Mouse (Mus musculus) neural tube, embryonic 13.5 days (tissue): ENCODE measurements around the gene Mgll. TPM values are rescaled to one million over a fixed set of nuclear protein-coding genes. Genes with fewer than 3 reads are reported as not detected.

Experiments used
- ATAC-seq: fragments of 200-750 bp; cut with Nextera tagmentation; 2 replicates; pipeline ENCODE4 v1.8.0; 2017; ENCODE audit warnings: low read depth, mild to moderate bottlenecking, moderate TSS enrichment, moderate library complexity
- H3K27ac ChIP-seq: fragments of 300-500 bp; sonication (generic); replicated peaks from 2 replicates; pipeline ENCODE4 v1.5.1; 2015; ENCODE audit warnings: moderate library complexity, mild to moderate bottlenecking, inconsistent platforms
- H3K27me3 ChIP-seq: fragments of 300-500 bp; sonication (generic); 2 replicates; pipeline ENCODE4 v1.6.1; 2015; ENCODE audit warnings: mild to moderate bottlenecking, inconsistent platforms
- H3K36me3 ChIP-seq: fragments of 300-500 bp; sonication (generic); 2 replicates; pipeline ENCODE4 v1.6.1; 2015; ENCODE audit warnings: mild to moderate bottlenecking, inconsistent platforms
- H3K4me1 ChIP-seq: fragments of 300-500 bp; sonication (generic); replicated peaks from 2 replicates; pipeline ENCODE4 v1.6.1; 2015; ENCODE audit warnings: inconsistent platforms
- H3K4me2 ChIP-seq: fragments of 300-500 bp; sonication (generic); 2 replicates; pipeline ENCODE4 v1.6.1; 2015; ENCODE audit warnings: inconsistent platforms, mild to moderate bottlenecking, moderate library complexity
- H3K4me3 ChIP-seq: fragments of 300-500 bp; sonication (generic); 2 replicates; pipeline ENCODE4 v1.5.1; 2015; ENCODE audit warnings: mild to moderate bottlenecking, inconsistent platforms
- H3K9ac ChIP-seq: fragments of 300-500 bp; sonication (generic); 2 replicates; pipeline ENCODE4 v1.6.1; 2015; ENCODE audit warnings: moderate library complexity, mild to moderate bottlenecking, inconsistent platforms
- H3K9me3 ChIP-seq: fragments of 300-500 bp; sonication (generic); 2 replicates; pipeline ENCODE4 v1.6.1; 2016; ENCODE audit warnings: inconsistent platforms
- WGBS: fragments of 180-500 bp; shearing (Covaris S2); methylation state at CpG from one replicate; pipeline ENCODE4 v1.1.7; 2015; 5-methylcytosine and 5-hydroxymethylcytosine counted together
- polyA plus RNA-seq: library from polyadenylated mRNA; unstranded; fragments of >200 nt; fragmentation: Nextera tagmentation; extraction: Ambion mirVana; gene quantifications from 2 replicates; pipeline ENCODE4 v1.2.1, GENCODE M21; 2015

The Mgll gene
- polyA plus RNA-seq, 1 experiment from 2014 or later, result 32.0 TPM

GRCm38 (mm10) chr6:88784691-88785173 lies 60.5 kb downstream of the Mgll start:
- Histone ChIP-seq H3K27me3 (no peaks in the 10 kb centered on the region; the same call in 1 of the 2 replicates), H3K9ac (no peak overlapping the region), H3K4me2 (no peak overlapping the region), H3K36me3 (no peaks in the 10 kb centered on the region), H3K27ac (peak overlapping the region; percentile 33; the same call in 1 of the 2 replicates), H3K4me3 (no peak overlapping the region), H3K4me1 (peaks cover 48% of the 10 kb centered on the region), H3K9me3 (no peaks in the 10 kb centered on the region)
- no peak for ATAC-seq
- WGBS, result 71% methylated on average over 7 of the region's 7 CpGs

DNA sequence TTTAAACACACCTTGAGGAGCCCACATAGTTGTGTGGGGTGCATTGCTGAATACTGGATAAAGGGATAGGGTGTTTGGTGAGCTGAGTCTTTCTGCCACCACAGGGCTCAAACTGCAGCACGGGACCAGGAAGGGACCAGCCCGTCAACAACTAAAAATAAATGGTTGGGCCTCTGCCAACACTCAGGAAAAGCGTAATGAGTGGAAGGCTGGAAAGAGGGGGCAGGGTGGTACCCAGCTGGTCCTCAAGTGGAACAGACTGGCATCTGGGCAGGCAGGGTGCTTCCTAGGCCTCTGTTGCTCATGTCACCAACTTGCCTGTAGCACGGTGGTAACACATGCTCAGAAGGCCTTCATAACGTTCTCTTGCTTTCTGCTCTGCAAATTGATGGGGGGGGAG lies 61.1 kb downstream of the Mgll start:
- 39% methylated on average over 5 of the region's 5 CpGs for WGBS
- ATAC-seq, result no peak

GRCm38 (mm10) chr6:88785781-88786542 lies 61.8 kb downstream of the Mgll start:
- no peak overlapping the region for H3K9ac ChIP-seq
- H3K27me3 ChIP-seq, result no peaks in the 10 kb centered on the region; the same call in 1 of the 2 replicates
- ATAC-seq, result no peak
- no peak overlapping the region for H3K4me3 ChIP-seq
- 0 out of 2 replicates have a peak overlapping the region, but pooled peaks have one; percentile 33 for H3K27ac ChIP-seq
- H3K36me3 ChIP-seq, result no peaks in the 10 kb centered on the region
- H3K4me1 ChIP-seq, result peaks cover 50% of the 10 kb centered on the region
- no peaks in the 10 kb centered on the region for H3K9me3 ChIP-seq
- 53% methylated on average over 10 of the region's 10 CpGs for WGBS
- no peak overlapping the region for H3K4me2 ChIP-seq

More for the DNA sequence above, 61.1 kb downstream of the Mgll start:
- Histone ChIP-seq H3K9ac (no peak overlapping the region), H3K9me3 (no peaks in the 10 kb centered on the region), H3K27me3 (no peaks in the 10 kb centered on the region; the same call in 1 of the 2 replicates), H3K4me2 (no peak overlapping the region), H3K36me3 (no peaks in the 10 kb centered on the region), H3K4me3 (no peak overlapping the region), H3K27ac (peak overlapping the region; percentile 33; the same call in 1 of the 2 replicates), H3K4me1 (peaks cover 48% of the 10 kb centered on the region)

- Histone ChIP-seq H3K9ac (no peak overlapping the region), H3K27me3 (no peaks in the 10 kb centered on the region; the same call in 1 of the 2 replicates), H3K4me1 (peaks cover 58% of the 10 kb centered on the region), H3K4me3 (no peak overlapping the region), H3K9me3 (no peaks in the 10 kb centered on the region), H3K27ac (peak overlapping the region; percentile 29; the same call in 1 of the 2 replicates), H3K36me3 (no peaks in the 10 kb centered on the region), H3K4me2 (no peak overlapping the region)
- ATAC-seq, result no peak
- 83% methylated on average over 15 of the region's 15 CpGs for WGBS
These were observed 62.7 kb downstream of the Mgll start for GRCm38 (mm10) chr6:88786732-88787445.

DNA sequence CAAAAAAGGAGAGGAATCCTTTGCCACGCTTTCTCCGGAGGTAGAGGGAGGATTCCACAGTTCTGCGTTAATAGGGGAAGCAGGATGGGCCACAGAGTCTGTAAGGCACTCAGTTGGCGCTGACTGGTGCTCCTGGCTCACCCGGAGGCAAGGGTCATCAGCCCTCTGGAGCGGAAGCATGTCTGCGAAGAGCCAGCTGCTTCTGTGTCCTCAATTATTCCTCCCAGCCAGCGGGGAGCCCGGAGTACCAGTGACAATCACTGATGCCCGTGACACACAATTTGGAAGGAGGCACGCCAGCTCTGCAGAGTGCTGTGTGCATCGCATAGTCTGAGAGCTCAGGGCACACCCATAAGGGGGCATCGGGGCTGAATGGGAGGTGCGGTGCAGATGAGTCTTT lies 63.3 kb downstream of the Mgll start:
- WGBS, result 31% methylated on average over 14 of the region's 14 CpGs
- Histone ChIP-seq H3K4me2 (peak overlapping the region; percentile 15), H3K27ac (peak overlapping the region; percentile 29), H3K9ac (no peak overlapping the region), H3K4me3 (no peak overlapping the region), H3K9me3 (no peaks in the 10 kb centered on the region), H3K36me3 (no peaks in the 10 kb centered on the region), H3K27me3 (no peaks in the 10 kb centered on the region; the same call in none of the 2 replicates), H3K4me1 (peaks cover 64% of the 10 kb centered on the region)
- peak; percentile 34; the same call in 1 of the 2 replicates for ATAC-seq

DNA sequence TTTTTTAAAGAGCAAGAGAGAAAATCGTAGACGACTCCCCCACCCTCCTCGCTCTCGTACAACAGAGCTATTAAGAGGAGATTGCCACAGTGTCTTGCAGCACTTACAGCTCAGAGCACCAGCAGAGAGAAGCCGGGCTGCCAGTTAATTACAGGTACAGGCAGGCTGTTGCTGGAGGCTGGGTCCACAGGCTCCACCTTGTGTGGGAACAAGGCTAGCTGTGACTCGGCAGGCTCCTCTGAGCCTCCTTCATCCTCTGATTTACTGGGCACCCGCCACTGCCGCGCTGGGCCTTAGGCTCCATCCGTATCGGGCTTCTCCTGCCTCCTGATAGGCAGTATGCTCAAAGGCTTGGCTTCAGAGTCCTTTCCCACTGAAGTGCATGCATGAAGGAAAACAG lies 64.0 kb downstream of the Mgll start:
- Histone ChIP-seq H3K4me1 (peaks cover 71% of the 10 kb centered on the region), H3K27me3 (no peaks in the 10 kb centered on the region; the same call in none of the 2 replicates), H3K4me2 (no peak overlapping the region), H3K9ac (peak overlapping the region; percentile 39; the same call in 1 of the 2 replicates), H3K36me3 (no peaks in the 10 kb centered on the region), H3K4me3 (no peak overlapping the region), H3K9me3 (no peaks in the 10 kb centered on the region), H3K27ac (peak overlapping the region; percentile 74)
- ATAC-seq, result peak; percentile 38
- 33% methylated on average over 11 of the region's 11 CpGs for WGBS

DNA sequence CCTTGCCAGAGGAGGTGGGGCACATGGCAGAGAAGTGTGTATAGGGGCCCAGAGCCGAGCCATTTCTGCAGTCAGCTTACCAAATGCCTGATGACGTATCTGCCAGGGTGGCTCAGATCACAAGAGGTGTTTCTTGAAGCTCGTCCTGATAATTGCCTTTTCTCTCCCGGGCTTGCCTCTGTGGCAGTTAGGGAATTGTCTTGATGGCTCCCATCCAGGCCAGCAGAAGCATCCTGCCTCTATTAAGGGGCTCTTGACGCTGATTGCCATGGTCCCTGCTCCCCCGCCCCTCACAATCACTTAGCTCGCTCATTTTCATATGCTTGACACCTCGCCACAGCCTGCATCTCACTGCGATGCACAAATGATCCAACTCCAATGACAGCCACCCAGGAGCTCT lies 67.1 kb downstream of the Mgll start:
- Histone ChIP-seq H3K9ac (no peak overlapping the region), H3K27ac (peak overlapping the region; percentile 46), H3K4me3 (no peak overlapping the region), H3K27me3 (no peaks in the 10 kb centered on the region; the same call in none of the 2 replicates), H3K4me1 (peaks cover 69% of the 10 kb centered on the region), H3K36me3 (no peaks in the 10 kb centered on the region), H3K4me2 (no peak overlapping the region), H3K9me3 (no peaks in the 10 kb centered on the region)
- WGBS, result 26% methylated on average over 9 of the region's 9 CpGs
- ATAC-seq, result no peak

DNA sequence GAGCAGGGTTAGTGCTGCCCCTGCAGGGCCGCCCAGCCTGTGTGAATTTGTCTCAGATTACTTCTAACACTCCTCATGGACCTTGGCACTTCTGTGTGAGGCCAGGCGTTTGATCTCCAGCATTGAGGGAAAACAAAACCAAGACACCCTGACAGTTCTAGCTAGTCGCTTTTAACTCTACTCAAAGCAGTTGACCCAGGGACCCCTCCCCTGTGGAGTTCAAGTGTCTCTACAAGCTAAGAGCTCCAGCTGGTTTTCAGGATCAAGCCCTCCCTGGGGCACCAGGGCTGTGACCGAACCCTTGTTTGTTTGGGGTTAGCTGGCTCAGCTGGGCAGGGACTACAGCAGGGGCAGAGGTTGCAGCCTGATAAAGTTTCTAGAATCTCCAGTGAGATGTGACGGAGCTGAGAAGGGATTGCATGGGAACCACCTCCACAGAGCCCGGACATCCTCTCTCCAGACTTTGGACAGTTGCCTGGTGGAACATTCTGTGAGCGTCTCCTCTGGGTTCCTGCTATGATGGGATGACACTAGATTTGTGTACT lies 68.0 kb downstream of the Mgll start:
- H3K9ac ChIP-seq, result no peak overlapping the region
- H3K9me3 ChIP-seq, result no peaks in the 10 kb centered on the region
- H3K4me1 ChIP-seq, result peaks cover 62% of the 10 kb centered on the region
- no peak for ATAC-seq
- H3K27me3 ChIP-seq, result no peaks in the 10 kb centered on the region; the same call in 1 of the 2 replicates
- H3K27ac ChIP-seq, result peak overlapping the region; percentile 64
- WGBS, result 37% methylated on average over 7 of the region's 7 CpGs
- no peak overlapping the region for H3K4me3 ChIP-seq
- H3K36me3 ChIP-seq, result no peaks in the 10 kb centered on the region
- no peak overlapping the region for H3K4me2 ChIP-seq

DNA sequence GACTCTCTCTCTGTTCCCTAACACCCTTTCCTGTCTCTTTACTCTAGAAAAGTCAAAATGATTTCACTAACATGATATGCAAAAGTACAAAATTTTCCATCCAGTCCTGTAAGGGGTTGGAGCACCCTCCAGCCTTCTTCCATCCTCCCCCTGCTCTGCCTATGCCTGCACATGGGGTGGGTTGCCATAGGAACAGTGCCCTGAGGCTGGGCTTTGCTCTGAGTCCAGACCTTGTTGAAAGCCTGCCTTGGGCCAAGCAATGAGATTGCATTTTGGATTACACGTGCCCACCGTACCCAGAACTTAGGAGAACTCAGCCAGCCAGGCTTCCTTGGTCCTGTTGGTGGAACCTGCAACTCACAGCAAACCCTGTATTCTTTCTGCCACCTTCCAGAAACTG lies 69.0 kb downstream of the Mgll start:
- no peak for ATAC-seq
- H3K36me3 ChIP-seq, result no peaks in the 10 kb centered on the region
- H3K4me2 ChIP-seq, result no peak overlapping the region
- H3K27ac ChIP-seq, result peak overlapping the region; percentile 39; the same call in 1 of the 2 replicates
- H3K27me3 ChIP-seq, result no peaks in the 10 kb centered on the region; the same call in 1 of the 2 replicates
- H3K9me3 ChIP-seq, result no peaks in the 10 kb centered on the region
- no peak overlapping the region for H3K9ac ChIP-seq
- 35% methylated on average over 2 of the region's 2 CpGs for WGBS
- H3K4me3 ChIP-seq, result no peak overlapping the region
- H3K4me1 ChIP-seq, result peaks cover 51% of the 10 kb centered on the region

GRCm38 (mm10) chr6:88793872-88794271 lies 69.7 kb downstream of the Mgll start:
- H3K9me3 ChIP-seq, result no peaks in the 10 kb centered on the region
- no peak overlapping the region for H3K9ac ChIP-seq
- no peaks in the 10 kb centered on the region for H3K36me3 ChIP-seq
- WGBS, result 73% methylated on average over 13 of the region's 13 CpGs
- H3K4me3 ChIP-seq, result no peak overlapping the region
- no peaks in the 10 kb centered on the region; the same call in 1 of the 2 replicates for H3K27me3 ChIP-seq
- no peak for ATAC-seq
- peak overlapping the region; percentile 59 for H3K27ac ChIP-seq
- H3K4me2 ChIP-seq, result no peak overlapping the region
- H3K4me1 ChIP-seq, result peaks cover 47% of the 10 kb centered on the region

GRCm38 (mm10) chr6:88794561-88794971 lies 70.4 kb downstream of the Mgll start:
- Histone ChIP-seq H3K4me1 (peaks cover 40% of the 10 kb centered on the region), H3K4me3 (no peak overlapping the region), H3K27ac (peak overlapping the region; percentile 4; the same call in 1 of the 2 replicates), H3K9me3 (no peaks in the 10 kb centered on the region), H3K4me2 (no peak overlapping the region), H3K9ac (no peak overlapping the region), H3K36me3 (no peaks in the 10 kb centered on the region), H3K27me3 (no peaks in the 10 kb centered on the region; the same call in 1 of the 2 replicates)
- WGBS, result 61% methylated on average over 14 of the region's 14 CpGs
- ATAC-seq, result no peak
